Mouse (Mus musculus) NIH3T3 (cell line): ENCODE measurements around the gene Map4k4.

ENCODE experiments used
- DNase-seq: peaks from one replicate; pipeline ENCODE4 v3.0.0-alpha.2; 2012; ENCODE audit warnings: low read depth

Gene Map4k4

GRCm38 (mm10) chr1:39898686-39899085 lies 2.0 kb upstream of the Map4k4 start:
- no peak for DNase-seq

- DNase-seq = peak; percentile 61
Measured at GRCm38 (mm10) chr1:39901063-39901811, 524 bp downstream of the Map4k4 start.

GRCm38 (mm10) chr1:39901851-39902703 lies 1.4 kb downstream of the Map4k4 start:
- peak; percentile 52 for DNase-seq

- peak; percentile 92 for DNase-seq
Measured at GRCm38 (mm10) chr1:39902704-39903151, 2.0 kb downstream of the Map4k4 start.

GRCm38 (mm10) chr1:39904720-39905119 lies 4.0 kb downstream of the Map4k4 start:
- DNase-seq = no peak

GRCm38 (mm10) chr1:39906921-39907320 lies 6.2 kb downstream of the Map4k4 start:
- peak; percentile 62 for DNase-seq

GRCm38 (mm10) chr1:39908976-39909375 lies 8.3 kb downstream of the Map4k4 start:
- DNase-seq = no peak

GRCm38 (mm10) chr1:39911446-39911845 lies 10.7 kb downstream of the Map4k4 start:
- peak; percentile 76 for DNase-seq

GRCm38 (mm10) chr1:39913256-39913655 lies 12.5 kb downstream of the Map4k4 start:
- DNase-seq = no peak

GRCm38 (mm10) chr1:39916144-39916543 lies 15.4 kb downstream of the Map4k4 start:
- no peak for DNase-seq

- no peak for DNase-seq
Measured at GRCm38 (mm10) chr1:39917855-39918516, 17.3 kb downstream of the Map4k4 start.

GRCm38 (mm10) chr1:39918517-39919115 lies 17.9 kb downstream of the Map4k4 start:
- DNase-seq = no peak

GRCm38 (mm10) chr1:39920616-39921015 lies 19.9 kb downstream of the Map4k4 start:
- no peak for DNase-seq

GRCm38 (mm10) chr1:39921996-39922395 lies 21.3 kb downstream of the Map4k4 start:
- no peak for DNase-seq

- no peak for DNase-seq
Measured at GRCm38 (mm10) chr1:39922714-39923113, 22.0 kb downstream of the Map4k4 start.

GRCm38 (mm10) chr1:39923395-39924337 lies 23.0 kb downstream of the Map4k4 start:
- peak; percentile 30 for DNase-seq

- no peak for DNase-seq
Measured at GRCm38 (mm10) chr1:39931055-39931454, 30.3 kb downstream of the Map4k4 start.

- no peak for DNase-seq
Measured at GRCm38 (mm10) chr1:39932216-39932739, 31.6 kb downstream of the Map4k4 start.

- no peak for DNase-seq
Measured at GRCm38 (mm10) chr1:39932922-39933321, 32.2 kb downstream of the Map4k4 start.

- no peak for DNase-seq
Measured at GRCm38 (mm10) chr1:39934954-39935353, 34.2 kb downstream of the Map4k4 start.

GRCm38 (mm10) chr1:39935616-39936015 lies 34.9 kb downstream of the Map4k4 start:
- DNase-seq = no peak
